Mouse (Mus musculus): ENCODE data around the gene Pxmp4. TPM values are rescaled to one million over a fixed set of nuclear protein-coding genes. Genes with fewer than 3 reads are reported as not detected.

The Pxmp4 gene
- total RNA-seq, 2 experiments from 2014 or later = 17.4 to 18.6 TPM

- no peak for DNase-seq (ENCODE audit: extremely low spot score in 1 of 2, low spot score in 2 of 2)
These were observed 11.5 kb upstream of the Pxmp4 start for GRCm38 (mm10) chr2:154614841-154615576.

GRCm38 (mm10) chr2:154613118-154614115 lies 9.9 kb upstream of the Pxmp4 start, which contains the start of the genes Zfp341 and 4930519P11Rik:
Gene Zfp341, plus strand, starts transcription at chr2:154613297.
Gene 4930519P11Rik, minus strand, starts transcription at chr2:154613437.
- DNase-seq (ENCODE audit: extremely low spot score in 1 of 2, low spot score in 2 of 2) = peak; percentile 79 to 94
- intact Hi-C loops (cut with DNase I) = loop anchor here (5.0 to 10.0 kb wide), 3 partner anchors 59 to 201 kb away; partner anchors contain the start of genes Actl10 and Necab3

More at GRCm38 (mm10) chr2:154614841-154615576, 11.5 kb upstream of the Pxmp4 start:
- intact Hi-C loops (cut with DNase I) = loop anchor here (5.0 to 10.0 kb wide), 3 partner anchors 60 to 203 kb away; partner anchors contain the start of genes Actl10 and Necab3

GRCm38 (mm10) chr2:154609050-154609767 lies 5.7 kb upstream of the Pxmp4 start:
- no peak for DNase-seq (ENCODE audit: extremely low spot score in 1 of 2, low spot score in 2 of 2)
- intact Hi-C loops (cut with DNase I) = no loop called here

- DNase-seq (ENCODE audit: extremely low spot score in 1 of 2, low spot score in 2 of 2) = no peak
- intact Hi-C loops (cut with DNase I) = no loop called here
These were observed 3.5 kb upstream of the Pxmp4 start for GRCm38 (mm10) chr2:154606965-154607364.

- no peak for DNase-seq (ENCODE audit: extremely low spot score in 1 of 2, low spot score in 2 of 2)
- intact Hi-C loops (cut with DNase I) = no loop called here
These were observed 648 bp upstream of the Pxmp4 start for GRCm38 (mm10) chr2:154604156-154604555.

GRCm38 (mm10) chr2:154603007-154603637 lies 386 bp downstream of the Pxmp4 start:
- intact Hi-C loops (cut with DNase I) = no loop called here
- DNase-seq (ENCODE audit: extremely low spot score in 1 of 2, low spot score in 2 of 2) = no peak

GRCm38 (mm10) chr2:154601324-154601723 lies 2.2 kb downstream of the Pxmp4 start:
- no peak for DNase-seq (ENCODE audit: extremely low spot score in 1 of 2, low spot score in 2 of 2)
- intact Hi-C loops (cut with DNase I) = no loop called here

- no peak for DNase-seq (ENCODE audit: extremely low spot score in 1 of 2, low spot score in 2 of 2)
- intact Hi-C loops (cut with DNase I) = no loop called here
These were observed 2.9 kb downstream of the Pxmp4 start for GRCm38 (mm10) chr2:154600586-154600985.

GRCm38 (mm10) chr2:154597399-154597798 lies 6.1 kb downstream of the Pxmp4 start:
- no peak for DNase-seq (ENCODE audit: extremely low spot score in 1 of 2, low spot score in 2 of 2)
- intact Hi-C loops (cut with DNase I) = no loop called here

GRCm38 (mm10) chr2:154595775-154596174 lies 7.7 kb downstream of the Pxmp4 start:
- intact Hi-C loops (cut with DNase I) = no loop called here
- no peak for DNase-seq (ENCODE audit: extremely low spot score in 1 of 2, low spot score in 2 of 2)

GRCm38 (mm10) chr2:154593025-154593424 lies 10.5 kb downstream of the Pxmp4 start:
- peak in 1 of 2 experiments; percentile 28 for DNase-seq (ENCODE audit: extremely low spot score in 1 of 2, low spot score in 2 of 2)
- intact Hi-C loops (cut with DNase I) = no loop called here

GRCm38 (mm10) chr2:154591239-154591638 lies 12.3 kb downstream of the Pxmp4 start:
- no peak for DNase-seq (ENCODE audit: extremely low spot score in 1 of 2, low spot score in 2 of 2)
- intact Hi-C loops (cut with DNase I) = no loop called here

GRCm38 (mm10) chr2:154589051-154589450 lies 14.5 kb downstream of the Pxmp4 start:
- intact Hi-C loops (cut with DNase I) = no loop called here
- DNase-seq (ENCODE audit: extremely low spot score in 1 of 2, low spot score in 2 of 2) = peak in 1 of 2 experiments; percentile 36

- DNase-seq (ENCODE audit: extremely low spot score in 1 of 2, low spot score in 2 of 2) = peak; percentile 38 to 64
- intact Hi-C loops (cut with DNase I) = no loop called here
These were observed 17.1 kb downstream of the Pxmp4 start for GRCm38 (mm10) chr2:154586405-154586804.

GRCm38 (mm10) chr2:154584931-154585601 lies 18.4 kb downstream of the Pxmp4 start:
- no peak for DNase-seq (ENCODE audit: extremely low spot score in 1 of 2, low spot score in 2 of 2)

GRCm38 (mm10) chr2:154583906-154584872 lies 19.3 kb downstream of the Pxmp4 start:
- peak; percentile 83 to 93 for DNase-seq (ENCODE audit: extremely low spot score in 1 of 2, low spot score in 2 of 2)
- intact Hi-C loops (cut with DNase I) = no loop called here

More at GRCm38 (mm10) chr2:154584931-154585601, 18.4 kb downstream of the Pxmp4 start:
- intact Hi-C loops (cut with DNase I) = no loop called here

- no peak for DNase-seq (ENCODE audit: extremely low spot score in 1 of 2, low spot score in 2 of 2)
- intact Hi-C loops (cut with DNase I) = no loop called here
These were observed 22.1 kb downstream of the Pxmp4 start for GRCm38 (mm10) chr2:154581421-154581820.
